Mouse (Mus musculus) neural tube, embryonic 11.5 days (tissue): Measurements from ENCODE around the gene Rtn2. TPM values are rescaled to one million over a fixed set of nuclear protein-coding genes. Genes with fewer than 3 reads are reported as not detected.

Experiments
- ATAC-seq: fragments of 200-750 bp; cut with Nextera tagmentation; 2 replicates; pipeline ENCODE4 v1.8.0; 2017; ENCODE audit warnings: moderate number of reproducible peaks, mild to moderate bottlenecking, moderate TSS enrichment, moderate library complexity; ENCODE audit not compliant: insufficient read depth, low FRiP score, low TSS enrichment
- DNase-seq: peaks from one replicate; pipeline ENCODE4 v3.0.0-alpha.2; 2015; ENCODE audit warnings: low spot score
- H3K27ac ChIP-seq: fragments of 300-500 bp; sonication (generic); 2 replicates; pipeline ENCODE4 v1.5.1; 2014; ENCODE audit warnings: low read depth, mild to moderate bottlenecking, low read length
- H3K27me3 ChIP-seq: fragments of 300-500 bp; sonication (generic); 2 replicates; pipeline ENCODE4 v1.6.1; 2014; ENCODE audit warnings: mild to moderate bottlenecking, low read length, mixed read lengths; ENCODE audit not compliant: control insufficient read depth, insufficient read depth
- H3K36me3 ChIP-seq: fragments of 300-500 bp; sonication (generic); 2 replicates; pipeline ENCODE4 v1.6.1; 2014; ENCODE audit warnings: mild to moderate bottlenecking, low read length, moderate library complexity, mixed read lengths; ENCODE audit not compliant: control insufficient read depth, insufficient read depth
- H3K4me1 ChIP-seq: fragments of 300-500 bp; sonication (generic); 2 replicates; pipeline ENCODE4 v1.6.1; 2014; ENCODE audit warnings: low read length, mixed read lengths; ENCODE audit not compliant: control insufficient read depth, insufficient read depth
- H3K4me2 ChIP-seq: fragments of 300-500 bp; sonication (generic); 2 replicates; pipeline ENCODE4 v1.6.1; 2014; ENCODE audit warnings: low read depth, mild to moderate bottlenecking, moderate library complexity
- H3K4me3 ChIP-seq: fragments of 300-500 bp; sonication (generic); 2 replicates; pipeline ENCODE4 v1.5.1; 2014; ENCODE audit warnings: low read depth, low read length
- H3K9ac ChIP-seq: fragments of 300-500 bp; sonication (generic); 2 replicates; pipeline ENCODE4 v1.6.1; 2014; ENCODE audit warnings: mild to moderate bottlenecking, low read length
- H3K9me3 ChIP-seq: fragments of 300-500 bp; sonication (generic); 2 replicates; pipeline ENCODE4 v1.6.1; 2016; ENCODE audit warnings: low read length; ENCODE audit not compliant: control insufficient read depth
- WGBS: fragments of 180-500 bp; shearing (Covaris S2); extraction: QIAGEN DNeasy Blood & Tissue Kit; methylation state at CpG from one replicate; pipeline ENCODE4 v1.1.7; 2014; 5-methylcytosine and 5-hydroxymethylcytosine counted together
- polyA plus RNA-seq: library from polyadenylated mRNA; unstranded; fragments of >200 nt; fragmentation: Nextera tagmentation; extraction: Ambion mirVana; gene quantifications from 2 replicates; pipeline ENCODE4 v1.2.1, GENCODE M21; 2014

Rtn2 gene
- polyA plus RNA-seq, 1 experiment from 2014 or later = 60.2 TPM

GRCm38 (mm10) chr7:19325262-19326199, 43.1 kb downstream of the Rtn2 start:
- H3K36me3 ChIP-seq = no peaks in the 10 kb centered on the region
- no peak overlapping the region; the same call in 1 of the 2 replicates for H3K4me2 ChIP-seq

GRCm38 (mm10) chr7:19326359-19326758, 43.9 kb downstream of the Rtn2 start:
- Histone ChIP-seq H3K4me2 (peak overlapping the region; percentile 40), H3K27ac (no peak overlapping the region), H3K9ac (peak overlapping the region; percentile 44), H3K4me1 (peaks cover 8% of the 10 kb centered on the region), H3K27me3 (no peaks in the 10 kb centered on the region), H3K36me3 (no peaks in the 10 kb centered on the region), H3K4me3 (peak overlapping the region; percentile 28), H3K9me3 (no peaks in the 10 kb centered on the region)
- ATAC-seq (peak; percentile 62), DNase-seq (peak; percentile 88)
- under 1% methylated on average over 19 of the region's 20 CpGs for WGBS

More at GRCm38 (mm10) chr7:19325262-19326199, 43.1 kb downstream of the Rtn2 start:
- H3K9ac ChIP-seq = no peak overlapping the region
- DNase-seq (no peak), ATAC-seq (no peak)
- H3K27me3 ChIP-seq = no peaks in the 10 kb centered on the region
- H3K4me3 ChIP-seq = no peak overlapping the region; the same call in 1 of the 2 replicates
- 73% methylated on average over 21 of the region's 21 CpGs for WGBS
- no peak overlapping the region for H3K27ac ChIP-seq
- H3K9me3 ChIP-seq = no peaks in the 10 kb centered on the region
- peaks cover 8% of the 10 kb centered on the region for H3K4me1 ChIP-seq

GRCm38 (mm10) chr7:19327128-19327527, 44.7 kb downstream of the Rtn2 start:
- Histone ChIP-seq H3K36me3 (no peaks in the 10 kb centered on the region), H3K27me3 (no peaks in the 10 kb centered on the region), H3K4me1 (peaks cover 8% of the 10 kb centered on the region), H3K4me3 (peak overlapping the region; percentile 28), H3K27ac (peak overlapping the region; percentile 56; the same call in 1 of the 2 replicates), H3K4me2 (peak overlapping the region; percentile 40), H3K9me3 (no peaks in the 10 kb centered on the region), H3K9ac (peak overlapping the region; percentile 44)
- DNase-seq (peak; percentile 82), ATAC-seq (peak; percentile 61; the same call in 1 of the 2 replicates)
- under 1% methylated on average over 22 of the region's 22 CpGs for WGBS

GRCm38 (mm10) chr7:19327782-19328181, 45.4 kb downstream of the Rtn2 start:
- H3K27ac ChIP-seq = no peak overlapping the region
- WGBS = 80% methylated on average over 5 of the region's 5 CpGs
- ATAC-seq (no peak), DNase-seq (no peak)
- no peak overlapping the region for H3K9ac ChIP-seq
- H3K36me3 ChIP-seq = no peaks in the 10 kb centered on the region
- no peak overlapping the region for H3K4me2 ChIP-seq
- no peaks in the 10 kb centered on the region for H3K9me3 ChIP-seq
- peaks cover 8% of the 10 kb centered on the region for H3K4me1 ChIP-seq
- no peaks in the 10 kb centered on the region for H3K27me3 ChIP-seq
- H3K4me3 ChIP-seq = no peak overlapping the region; the same call in 1 of the 2 replicates

GRCm38 (mm10) chr7:19328425-19328824, 46.0 kb downstream of the Rtn2 start:
- H3K4me2 ChIP-seq = no peak overlapping the region
- H3K36me3 ChIP-seq = no peaks in the 10 kb centered on the region
- no peaks in the 10 kb centered on the region for H3K9me3 ChIP-seq
- ATAC-seq (no peak), DNase-seq (no peak)
- no peaks in the 10 kb centered on the region for H3K27me3 ChIP-seq
- H3K9ac ChIP-seq = no peak overlapping the region
- H3K27ac ChIP-seq = no peak overlapping the region
- peaks cover 8% of the 10 kb centered on the region for H3K4me1 ChIP-seq
- H3K4me3 ChIP-seq = no peak overlapping the region

- no peaks in the 10 kb centered on the region for H3K36me3 ChIP-seq
- DNase-seq (no peak), ATAC-seq (no peak)
- no peak overlapping the region for H3K27ac ChIP-seq
- no peaks in the 10 kb centered on the region for H3K27me3 ChIP-seq
- H3K4me1 ChIP-seq = peaks cover under 1% of the 10 kb centered on the region; the same call in 1 of the 2 replicates
- H3K4me3 ChIP-seq = no peak overlapping the region
- H3K4me2 ChIP-seq = no peak overlapping the region
- WGBS = 61% methylated on average over 2 of the region's 2 CpGs
- H3K9me3 ChIP-seq = no peaks in the 10 kb centered on the region
- H3K9ac ChIP-seq = no peak overlapping the region
Observed at GRCm38 (mm10) chr7:19331910-19332309, 49.5 kb downstream of the Rtn2 start.

GRCm38 (mm10) chr7:19332709-19333352, 50.4 kb downstream of the Rtn2 start:
- Histone ChIP-seq H3K36me3 (no peaks in the 10 kb centered on the region), H3K4me3 (peak overlapping the region; percentile 62), H3K9me3 (no peaks in the 10 kb centered on the region), H3K27ac (0 out of 2 replicates have a peak overlapping the region, but pooled peaks have one; percentile 49), H3K27me3 (no peaks in the 10 kb centered on the region), H3K9ac (peak overlapping the region; percentile 86), H3K4me2 (peak overlapping the region; percentile 90), H3K4me1 (no peaks in the 10 kb centered on the region)
- DNase-seq = peak; percentile 70
- peak; percentile 61 for ATAC-seq
- WGBS = under 1% methylated on average over 52 of the region's 52 CpGs

- H3K27me3 ChIP-seq = no peaks in the 10 kb centered on the region
- ATAC-seq (no peak), DNase-seq (no peak)
- no peak overlapping the region for H3K9ac ChIP-seq
- H3K27ac ChIP-seq = no peak overlapping the region
- H3K36me3 ChIP-seq = no peaks in the 10 kb centered on the region
- 35% methylated on average over 3 of the region's 3 CpGs for WGBS
- no peak overlapping the region for H3K4me3 ChIP-seq
- H3K4me2 ChIP-seq = no peak overlapping the region
- no peaks in the 10 kb centered on the region for H3K4me1 ChIP-seq
- H3K9me3 ChIP-seq = no peaks in the 10 kb centered on the region
Observed at GRCm38 (mm10) chr7:19335583-19335982, 53.2 kb downstream of the Rtn2 start.
